In the genomic region with DNA sequence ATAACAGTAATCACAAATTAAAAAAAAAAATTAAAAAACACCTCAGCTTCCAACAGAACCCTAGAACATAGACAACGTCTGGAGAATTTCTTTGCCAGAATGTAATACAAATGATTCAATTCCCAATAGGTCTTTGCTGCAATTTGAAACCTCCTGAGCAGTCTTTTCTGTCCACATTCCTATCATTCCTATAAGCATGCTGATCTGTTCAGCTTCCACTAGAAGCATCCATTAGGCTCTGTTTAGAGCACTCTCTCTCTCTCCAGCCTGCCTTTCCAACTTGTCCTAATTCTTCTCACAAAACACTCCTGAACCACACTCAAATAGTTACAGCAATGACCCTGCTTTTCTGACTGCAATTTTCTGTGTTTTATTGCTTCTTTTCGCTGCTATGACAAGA, we compare ENCODE assay signal across 21 mouse cellular contexts. TPM values are rescaled to one million over a fixed set of nuclear protein-coding genes. Genes with fewer than 3 reads are reported as not detected.
A peak's percentile ranks its signal among the peaks of the same experiment; 100 is the strongest.
DNase-seq lines count a peak whose midpoint lies in the region; ATAC-seq and TF ChIP-seq lines count a peak whose summit lies in the region.
"Had no signal": no experiment of that assay in that cellular context is flagged by ENCODE, and none has a peak within 500 bp of the region (broad histone marks: within the 10 kb centered on the region; RNA-seq: fewer than 3 reads in every experiment).

No protein-coding gene starts in this region.

- no peaks in the 10 kb centered on the region for H3K27me3 ChIP-seq in heart, embryonic 13.5 days (replicated peaks)
- H3K27me3 ChIP-seq in lung, embryonic 14.5 days (ENCODE audit: insufficient read depth, low read length) = no peaks in the 10 kb centered on the region
- H3K27me3 ChIP-seq in midbrain, embryonic 11.5 days (ENCODE audit: control insufficient read depth, insufficient read depth, low read length) = no peaks in the 10 kb centered on the region; the same call in 1 of the 2 replicates
- H3K27me3 ChIP-seq: forebrain, embryonic 12.5 days; heart, embryonic 12.5 days; hindbrain, embryonic 12.5 days had no signal

- no peak overlapping the region for H3K4me3 ChIP-seq in heart, embryonic 13.5 days
- no peak overlapping the region for H3K4me3 ChIP-seq in lung, embryonic 14.5 days (ENCODE audit: low read depth, low read length)
- no peak overlapping the region for H3K4me3 ChIP-seq in midbrain, embryonic 11.5 days (ENCODE audit: low read depth, low read length)
- H3K4me3 ChIP-seq: forebrain, embryonic 12.5 days; heart, embryonic 12.5 days; hindbrain, embryonic 12.5 days had no signal

- 34% methylated on average over 2 of the region's 2 CpGs for WGBS in heart, embryonic 13.5 days
- WGBS in lung, embryonic 14.5 days = 21% methylated on average over 2 of the region's 2 CpGs
- 59% methylated on average over 2 of the region's 2 CpGs for WGBS in midbrain, embryonic 11.5 days

- TF ChIP-seq CTCF in lung, embryonic 14.5 days (IDR thresholded peaks at IDR 0.05; ENCODE audit: low read depth) = no peak

- 0 out of 2 replicates have a peak overlapping the region, but pooled peaks have one; percentile 15 for H3K27ac ChIP-seq in heart, embryonic 13.5 days (replicated peaks)
- H3K27ac ChIP-seq in lung, embryonic 14.5 days (ENCODE audit: low read depth) = no peak overlapping the region
- no peak overlapping the region for H3K27ac ChIP-seq in midbrain, embryonic 11.5 days (ENCODE audit: low read depth, low read length)
- H3K27ac ChIP-seq: forebrain, embryonic 12.5 days; hindbrain, embryonic 12.5 days had no signal

- H3K36me3 ChIP-seq in heart, embryonic 13.5 days = no peaks in the 10 kb centered on the region
- H3K36me3 ChIP-seq in lung, embryonic 14.5 days (ENCODE audit: insufficient read depth) = no peaks in the 10 kb centered on the region
- no peaks in the 10 kb centered on the region for H3K36me3 ChIP-seq in midbrain, embryonic 11.5 days (ENCODE audit: control insufficient read depth, insufficient read depth, low read length)
- H3K36me3 ChIP-seq: forebrain, embryonic 12.5 days; heart, embryonic 12.5 days; hindbrain, embryonic 12.5 days had no signal

- DNase-seq in heart, adult 18-20 months = no peak
- peak; percentile 21 for DNase-seq in lung, embryonic 14.5 days
- DNase-seq in lung, adult 18-20 months = no peak
- DNase-seq in embryo, embryonic 11 days = peak; percentile 9
- peak; percentile 28 for DNase-seq in mesoderm, embryonic 11.5 days (ENCODE audit: low read depth, low spot score)
- no peak for DNase-seq in left cerebral cortex, postnatal 10 days (ENCODE audit: extremely low spot score in 1 of 2, low spot score in 2 of 2)
- no peak for DNase-seq in midbrain, embryonic 11.5 days (ENCODE audit: low spot score, missing footprints)
- DNase-seq: adrenal gland, postnatal 14 days; cerebellum, adult 11-12 months; cerebellum, adult 9-10 months; cerebellum, postnatal 25 days; gastrocnemius, postnatal 14 days; heart, postnatal 36 days; kidney, adult 18-20 months had no signal

- H3K4me1 ChIP-seq in heart, embryonic 13.5 days = peaks cover 6% of the 10 kb centered on the region
- no peaks in the 10 kb centered on the region for H3K4me1 ChIP-seq in lung, embryonic 14.5 days (ENCODE audit: insufficient read depth)
- no peaks in the 10 kb centered on the region for H3K4me1 ChIP-seq in midbrain, embryonic 11.5 days (ENCODE audit: control insufficient read depth, insufficient read depth, low read length)
- H3K4me1 ChIP-seq: forebrain, embryonic 12.5 days; hindbrain, embryonic 12.5 days had no signal

- intact Hi-C loops in left cerebral cortex, postnatal 10 days (cut with DNase I) = no loop called here

- no peaks in the 10 kb centered on the region for H3K9me3 ChIP-seq in heart, embryonic 13.5 days
- H3K9me3 ChIP-seq in lung, embryonic 14.5 days (ENCODE audit: low read depth, low read length) = no peaks in the 10 kb centered on the region
- no peaks in the 10 kb centered on the region for H3K9me3 ChIP-seq in midbrain, embryonic 11.5 days (ENCODE audit: control insufficient read depth, low read length)
- H3K9me3 ChIP-seq: forebrain, embryonic 12.5 days; heart, embryonic 12.5 days; hindbrain, embryonic 12.5 days had no signal

- no peak for ATAC-seq in heart, embryonic 13.5 days (ENCODE audit: extremely low read depth, insufficient number of reproducible peaks, low FRiP score, low TSS enrichment)
- no peak for ATAC-seq in lung, embryonic 14.5 days (ENCODE audit: insufficient read depth)
- ATAC-seq in midbrain, embryonic 11.5 days (ENCODE audit: low FRiP score) = no peak
- ATAC-seq: forebrain, embryonic 16.5 days; hindbrain, embryonic 16.5 days; inflammation-experienced regulatory T-cells, adult 6 months had no signal

- no peak overlapping the region for H3K4me2 ChIP-seq in heart, embryonic 13.5 days
- no peak overlapping the region for H3K4me2 ChIP-seq in lung, embryonic 14.5 days
- no peak overlapping the region for H3K4me2 ChIP-seq in midbrain, embryonic 11.5 days
- H3K4me2 ChIP-seq: forebrain, embryonic 12.5 days; heart, embryonic 12.5 days; hindbrain, embryonic 12.5 days had no signal

- no peak overlapping the region for H3K9ac ChIP-seq in heart, embryonic 13.5 days
- H3K9ac ChIP-seq in lung, embryonic 14.5 days = no peak overlapping the region
- H3K9ac ChIP-seq in midbrain, embryonic 11.5 days (ENCODE audit: low read length) = no peak overlapping the region
- H3K9ac ChIP-seq: forebrain, embryonic 12.5 days; heart, embryonic 12.5 days; hindbrain, embryonic 12.5 days had no signal

RNA-seq across cellular contexts. Expression of gene Hs6st2, which starts 50.3 kb away (rescaled TPM):
- 14.0 and 14.4 TPM in 2 replicates for polyA plus RNA-seq in heart, embryonic 13.5 days (2015; fragmentation: Nextera tagmentation; extraction: Ambion mirVana)
- under 1 TPM; 0.27 to 0.54 TPM for total RNA-seq in heart, adult 18-20 months (2021)
- 17.1 and 17.5 TPM in 2 replicates for polyA plus RNA-seq in lung, embryonic 14.5 days (2014; fragmentation: Nextera tagmentation; extraction: Ambion mirVana)
- total RNA-seq in left cerebral cortex, postnatal 10 days (2021) = 10 to 100 TPM; 64.4 to 77.5 TPM
- polyA plus RNA-seq in midbrain, embryonic 11.5 days (2014; fragmentation: Nextera tagmentation; extraction: Ambion mirVana) = 11.4 and 11.6 TPM in 2 replicates

Comparison
In these comparisons a context has a peak if more than half of its experiments do, and no peak if none do; other contexts are left out.
1. DNase-seq: peak in lung, embryonic 14.5 days (single experiment), embryo, embryonic 11 days (single experiment) and mesoderm, embryonic 11.5 days (single experiment); none in heart, adult 18-20 months (0 of 2), lung, adult 18-20 months (0 of 2), left cerebral cortex, postnatal 10 days (0 of 2) and midbrain, embryonic 11.5 days (single experiment).